Mouse (Mus musculus): ENCODE measurements around the gene Prtn3.
A peak's percentile ranks its signal among the peaks of the same experiment; 100 is the strongest.

Gene Prtn3

GRCm38 (mm10) chr10:79874290-79874862, at the start of gene Prtn3, which contains the start of gene Plppr3:
Gene Prtn3 (plus strand): TSS chr10:79874476.
Gene Plppr3 (minus strand): TSS chr10:79874634.
- DNase-seq (ENCODE audit: low spot score): peak; percentile 85

DNA sequence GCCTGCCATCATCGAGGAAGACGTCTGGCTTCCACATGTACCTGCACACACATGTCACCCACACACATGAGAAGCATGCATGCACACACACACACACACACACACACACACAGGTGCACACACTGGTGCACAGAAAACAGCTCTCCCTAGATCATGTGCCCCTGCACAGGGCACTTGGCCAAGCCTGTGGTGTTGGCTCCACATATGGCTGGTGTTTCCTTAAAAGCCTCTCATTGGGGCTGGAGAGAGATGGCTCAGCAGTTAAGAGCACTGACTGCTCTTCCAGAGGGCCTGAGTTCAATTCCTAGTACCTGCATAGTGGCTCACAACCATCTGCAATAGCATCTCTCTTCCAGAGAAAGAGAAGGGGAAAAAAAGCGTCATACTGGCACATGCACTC, 42.7 kb upstream of the Prtn3 start:
- no peak for DNase-seq (ENCODE audit: low spot score)

DNA sequence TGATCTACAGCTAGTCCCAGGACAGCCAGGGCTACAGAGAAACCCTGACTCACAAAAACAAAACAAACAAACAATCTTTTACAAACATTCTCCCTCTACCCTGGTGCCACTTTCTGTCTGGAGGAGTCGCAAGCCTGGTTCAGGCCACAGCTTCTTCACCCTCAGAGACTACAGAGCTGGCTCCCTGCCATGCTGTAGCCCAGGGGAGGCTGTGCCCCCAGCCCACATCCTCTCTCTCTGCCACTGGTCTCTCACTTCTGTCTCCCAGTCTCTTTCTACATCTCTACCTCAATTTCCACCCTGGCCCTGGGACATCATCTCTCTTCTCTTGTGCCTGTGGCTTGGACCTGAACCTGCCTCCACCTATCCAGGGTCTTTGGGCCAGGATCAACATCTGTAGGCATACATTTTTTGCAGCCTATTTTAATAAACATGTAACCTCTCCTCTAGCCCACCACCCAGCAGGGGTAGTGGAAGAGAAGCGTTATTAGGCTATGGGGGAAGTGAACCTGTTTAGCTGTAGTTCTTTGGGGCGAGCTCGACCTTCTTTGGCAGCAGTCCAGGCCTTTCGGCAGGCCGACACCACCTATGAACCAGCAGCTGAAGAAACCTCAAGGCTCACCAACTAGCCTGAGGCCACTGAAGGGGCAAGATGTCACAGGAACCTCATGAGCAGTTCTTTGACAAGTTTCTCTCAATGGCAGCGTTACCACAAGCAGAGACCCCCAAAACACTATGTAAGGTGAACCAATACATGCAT, 42.1 kb upstream of the Prtn3 start:
- DNase-seq (ENCODE audit: low spot score): no peak

GRCm38 (mm10) chr10:79832786-79833181, 41.5 kb upstream of the Prtn3 start:
- no peak for DNase-seq (ENCODE audit: low spot score)

DNA sequence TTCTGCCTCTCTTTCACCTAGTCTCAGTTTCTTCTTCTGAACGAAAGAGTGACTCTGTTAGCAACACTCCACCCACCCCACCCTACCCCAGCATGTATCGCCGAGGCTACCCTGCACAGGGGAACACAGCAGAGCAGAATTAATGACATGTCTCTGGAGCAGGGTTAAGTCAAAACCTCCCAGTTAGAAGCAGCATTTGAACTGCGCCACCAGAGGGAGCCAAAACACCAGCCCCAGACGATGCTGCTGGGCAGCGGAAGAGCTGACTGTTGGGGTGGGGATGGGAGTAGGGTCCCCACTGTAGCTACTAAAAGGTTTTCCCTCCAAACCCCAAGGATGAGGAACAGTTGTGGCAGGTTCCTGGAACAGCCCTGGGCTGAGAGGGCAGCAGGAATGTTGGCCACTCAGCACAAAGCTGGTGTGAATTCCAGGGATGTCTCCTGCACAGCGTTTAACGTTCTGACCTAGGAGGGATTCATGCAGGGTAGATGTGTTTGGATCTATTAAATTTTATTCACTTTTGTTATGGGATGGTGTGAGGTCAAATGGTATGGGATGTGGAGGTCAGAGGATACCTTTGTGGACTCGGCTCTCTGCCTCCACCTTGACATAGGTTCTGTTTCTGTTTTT, 39.4 kb upstream of the Prtn3 start:
- peak; percentile 93 for DNase-seq (ENCODE audit: low spot score)

- no peak for DNase-seq (ENCODE audit: low spot score)
These were observed 37.4 kb upstream of the Prtn3 start for GRCm38 (mm10) chr10:79836918-79837317.

DNA sequence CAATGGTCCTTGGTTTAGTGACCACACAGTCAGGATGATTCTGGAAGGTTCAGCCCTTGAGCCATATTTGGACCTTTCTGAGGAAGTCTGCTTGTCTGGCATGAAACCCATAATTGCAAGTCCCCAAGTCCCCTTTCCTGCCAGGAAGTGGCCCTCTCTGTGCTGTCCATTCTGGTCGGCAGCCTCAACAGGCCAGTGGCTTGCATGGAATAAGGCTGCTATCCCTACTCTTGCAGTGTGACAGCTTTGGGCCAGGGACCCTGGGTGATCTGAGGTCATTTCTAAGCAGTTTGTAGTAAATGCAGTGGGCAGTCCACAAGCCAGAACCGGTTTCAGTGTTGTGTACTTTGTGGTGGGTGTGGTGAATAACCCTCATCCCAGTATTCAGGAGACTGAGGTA, 36.1 kb upstream of the Prtn3 start:
- no peak for DNase-seq (ENCODE audit: low spot score)

GRCm38 (mm10) chr10:79840091-79840490, 34.2 kb upstream of the Prtn3 start:
- no peak for DNase-seq (ENCODE audit: low spot score)

- peak; percentile 65 for DNase-seq (ENCODE audit: low spot score)
These were observed 33.4 kb upstream of the Prtn3 start for GRCm38 (mm10) chr10:79840644-79841551.

DNA sequence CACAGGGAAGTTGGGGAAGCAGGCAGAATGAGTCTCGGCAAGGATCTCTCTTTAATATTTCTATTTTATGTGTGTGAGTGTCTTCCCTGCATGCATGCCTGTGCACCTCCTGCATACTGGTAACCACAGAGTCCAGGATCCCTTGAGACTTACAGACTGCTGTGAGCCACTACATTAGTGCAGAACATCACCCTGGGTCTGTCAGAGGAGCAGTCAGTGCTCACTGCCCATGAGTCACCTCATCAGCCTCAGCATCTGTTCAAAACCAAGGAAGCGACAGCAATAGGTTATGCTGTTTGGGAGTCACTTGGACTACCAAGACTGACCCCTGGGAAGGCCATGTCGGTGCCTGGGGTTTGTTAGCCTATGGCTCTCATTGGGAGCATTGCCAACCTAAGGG, 32.0 kb upstream of the Prtn3 start:
- no peak for DNase-seq (ENCODE audit: low spot score)

DNA sequence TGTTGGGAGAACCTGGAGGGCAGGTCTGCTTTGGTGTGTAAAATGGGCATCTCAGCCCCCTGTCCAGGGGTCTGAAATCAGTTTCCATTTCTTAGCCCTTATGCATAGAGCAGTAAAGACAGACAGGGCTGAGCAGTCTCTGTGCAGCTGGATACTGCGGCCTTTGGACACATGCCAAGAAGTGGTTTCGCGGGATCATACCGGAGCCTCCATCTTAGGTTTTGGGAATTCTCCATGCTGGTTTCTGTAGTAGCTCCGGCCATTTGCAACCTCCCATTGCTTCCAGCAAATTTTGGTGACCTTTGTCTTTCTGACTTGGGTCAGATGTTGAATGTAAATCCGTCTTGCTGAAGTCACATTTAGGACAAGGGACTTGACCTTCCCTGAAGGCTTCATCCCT, 30.8 kb upstream of the Prtn3 start:
- DNase-seq (ENCODE audit: low spot score): no peak

GRCm38 (mm10) chr10:79846553-79846952, 27.7 kb upstream of the Prtn3 start:
- no peak for DNase-seq (ENCODE audit: low spot score)

DNA sequence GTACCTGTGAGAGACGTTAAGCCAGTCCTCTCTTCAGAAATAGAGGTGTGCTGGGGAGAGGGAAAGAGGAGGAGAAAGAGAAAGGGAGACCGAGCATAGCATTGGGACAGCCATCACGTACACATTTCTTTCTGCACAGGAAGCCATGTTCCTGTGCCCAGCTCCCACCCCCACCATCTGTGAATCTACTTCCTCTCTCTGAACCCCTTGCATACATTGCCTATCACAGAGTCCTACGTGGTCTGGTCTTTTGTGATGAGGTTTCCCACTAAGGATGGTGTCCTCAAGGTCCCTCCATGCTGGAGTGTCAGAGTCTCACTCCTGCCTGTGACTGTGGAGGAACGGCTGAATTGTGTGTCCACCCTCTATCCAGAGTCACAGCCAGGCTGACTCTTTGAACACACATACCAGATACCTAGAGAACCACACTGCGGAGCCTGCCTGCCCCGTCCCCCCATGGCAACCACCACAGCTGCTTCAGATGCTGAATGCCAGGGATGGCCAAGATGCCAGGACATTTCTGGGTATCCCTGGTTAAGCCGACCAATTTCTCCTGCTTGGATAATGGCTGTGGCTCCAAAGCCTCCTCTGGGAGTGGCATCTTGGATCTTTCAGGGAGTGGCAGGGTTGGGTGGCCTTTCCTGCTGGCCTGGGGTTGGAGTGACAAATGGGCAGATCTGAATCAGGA, 24.2 kb upstream of the Prtn3 start:
- no peak for DNase-seq (ENCODE audit: low spot score)

- DNase-seq (ENCODE audit: low spot score): no peak
These were observed 22.6 kb upstream of the Prtn3 start for GRCm38 (mm10) chr10:79851653-79852052.

- no peak for DNase-seq (ENCODE audit: low spot score)
These were observed 22.0 kb upstream of the Prtn3 start for GRCm38 (mm10) chr10:79852107-79852789.

- no peak for DNase-seq (ENCODE audit: low spot score)
These were observed 21.4 kb upstream of the Prtn3 start for GRCm38 (mm10) chr10:79852827-79853226.

GRCm38 (mm10) chr10:79853392-79853791, 20.9 kb upstream of the Prtn3 start:
- peak; percentile 74 for DNase-seq (ENCODE audit: low spot score)

GRCm38 (mm10) chr10:79853860-79854795, 20.1 kb upstream of the Prtn3 start, which contains the start of gene Ptbp1:
Gene Ptbp1 (plus strand): TSS chr10:79854427.
- DNase-seq (ENCODE audit: low spot score): peak; percentile 100

DNA sequence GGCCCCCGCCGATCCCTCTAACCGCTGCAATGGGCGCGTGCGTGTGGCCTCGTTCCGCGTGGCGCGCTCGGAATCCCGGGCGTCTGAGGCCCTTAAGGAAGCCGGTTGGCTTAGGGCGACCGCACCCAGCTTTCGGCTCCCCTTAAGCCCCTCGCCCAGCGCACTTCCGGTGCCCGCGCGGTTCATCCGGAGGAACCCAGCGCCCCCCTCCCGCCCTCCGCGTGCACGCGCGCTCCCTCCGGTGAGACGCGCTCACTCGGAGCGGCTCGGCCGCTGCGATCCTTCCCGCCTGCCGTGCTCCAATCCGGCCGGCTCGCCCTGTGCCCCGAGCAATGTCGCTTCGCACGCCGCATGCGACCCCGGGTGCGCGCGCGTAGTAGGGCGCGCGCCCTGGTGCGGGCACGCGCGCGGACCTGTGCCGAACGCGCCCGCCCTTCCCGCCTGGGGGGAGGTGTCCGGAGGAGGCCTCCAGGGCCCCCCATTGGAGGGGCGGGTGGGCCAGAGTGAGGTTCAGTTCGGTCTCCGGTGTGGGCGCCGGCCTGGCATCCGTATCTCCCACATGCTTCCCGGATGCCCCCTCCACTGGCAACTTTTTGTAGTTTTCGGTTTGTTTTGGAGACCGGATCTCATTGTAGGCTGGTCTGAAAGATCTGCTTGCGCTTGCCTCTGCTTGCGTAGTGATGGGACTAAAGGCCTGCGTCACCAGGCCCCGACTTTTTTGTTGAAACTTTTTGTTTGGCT, 19.3 kb upstream of the Prtn3 start:
- peak; percentile 78 for DNase-seq (ENCODE audit: low spot score)
